Comparison of ENCODE assay signal across 14 mouse cellular contexts in genomic region chr1:172271765-172272164, GRCm38 (mm10). TPM values are rescaled to one million over a fixed set of nuclear protein-coding genes. Genes with fewer than 3 reads are reported as not detected.
A peak's percentile ranks its signal among the peaks of the same experiment; 100 is the strongest.
DNase-seq lines count a peak whose midpoint lies in the region; ATAC-seq and TF ChIP-seq lines count a peak whose summit lies in the region.
"Had no signal": no experiment of that assay in that cellular context is flagged by ENCODE, and none has a peak within 500 bp of the region (broad histone marks: within the 10 kb centered on the region; RNA-seq: fewer than 3 reads in every experiment).

No protein-coding gene starts in this region.

- H3K4me2 ChIP-seq in kidney, embryonic 14.5 days (replicated peaks; ENCODE audit: low read depth, low read length): no peak overlapping the region
- H3K4me2 ChIP-seq in kidney, embryonic 15.5 days: no peak overlapping the region
- no peak overlapping the region for H3K4me2 ChIP-seq in forebrain, embryonic 16.5 days (ENCODE audit: low read length)
- no peak overlapping the region for H3K4me2 ChIP-seq in midbrain, embryonic 13.5 days (replicated peaks)
- H3K4me2 ChIP-seq: liver, embryonic 15.5 days had no signal

- H3K27ac ChIP-seq in kidney, embryonic 14.5 days (ENCODE audit: low read depth, low read length): no peak overlapping the region
- H3K27ac ChIP-seq in kidney, embryonic 15.5 days: no peak overlapping the region
- H3K27ac ChIP-seq in cortical plate, adult 2 months (ENCODE audit: insufficient read depth, low read length): no peak overlapping the region
- H3K27ac ChIP-seq in forebrain, embryonic 16.5 days (ENCODE audit: low read length): no peak overlapping the region
- peak overlapping the region; percentile 32; the same call in 1 of the 2 replicates for H3K27ac ChIP-seq in midbrain, embryonic 13.5 days
- H3K27ac ChIP-seq: liver, embryonic 15.5 days had no signal

- H3K9me3 ChIP-seq in kidney, embryonic 14.5 days (ENCODE audit: control insufficient read depth, low read length): no peaks in the 10 kb centered on the region
- H3K9me3 ChIP-seq in kidney, embryonic 15.5 days (replicated peaks): no peaks in the 10 kb centered on the region
- no peaks in the 10 kb centered on the region for H3K9me3 ChIP-seq in forebrain, embryonic 16.5 days (ENCODE audit: control insufficient read depth, low read length)
- H3K9me3 ChIP-seq in midbrain, embryonic 13.5 days: no peaks in the 10 kb centered on the region
- H3K9me3 ChIP-seq: liver, embryonic 15.5 days; megakaryocyte, embryonic 14.5 days had no signal

- no peak overlapping the region for H3K9ac ChIP-seq in kidney, embryonic 14.5 days (ENCODE audit: low read depth, low read length)
- H3K9ac ChIP-seq in kidney, embryonic 15.5 days: no peak overlapping the region
- H3K9ac ChIP-seq in forebrain, embryonic 16.5 days (replicated peaks; ENCODE audit: low read depth, low read length): no peak overlapping the region
- no peak overlapping the region for H3K9ac ChIP-seq in midbrain, embryonic 13.5 days (replicated peaks)
- H3K9ac ChIP-seq: liver, embryonic 15.5 days had no signal

- TF ChIP-seq CTCF in cortical plate, adult 2 months (IDR thresholded peaks at IDR 0.05; ENCODE audit: extremely low read depth, insufficient read depth, low read length): no peak

- H3K27me3 ChIP-seq in kidney, embryonic 14.5 days (ENCODE audit: control insufficient read depth, insufficient read depth, low read length): no peaks in the 10 kb centered on the region
- H3K27me3 ChIP-seq in kidney, embryonic 15.5 days: no peaks in the 10 kb centered on the region
- no peaks in the 10 kb centered on the region for H3K27me3 ChIP-seq in forebrain, embryonic 16.5 days (replicated peaks; ENCODE audit: control insufficient read depth, insufficient read depth, low read length)
- H3K27me3 ChIP-seq in midbrain, embryonic 13.5 days: peaks cover 4% of the 10 kb centered on the region; the same call in 1 of the 2 replicates
- H3K27me3 ChIP-seq: liver, embryonic 15.5 days had no signal

- TF ChIP-seq POLR2A in cortical plate, adult 2 months (IDR thresholded peaks at IDR 0.05; ENCODE audit: extremely low read depth, insufficient read depth, low read length): peak; percentile 60

- intact Hi-C loops in heart, postnatal 10 days (cut with DNase I): no loop called here

- peak; percentile 43; the same call in 1 of the 2 replicates for ATAC-seq in kidney, embryonic 14.5 days (ENCODE audit: low FRiP score, low TSS enrichment)
- no peak for ATAC-seq in kidney, embryonic 15.5 days (replicated peaks; ENCODE audit: low FRiP score)
- ATAC-seq in forebrain, embryonic 16.5 days: peak; percentile 90
- peak; percentile 91 for ATAC-seq in midbrain, embryonic 13.5 days
- no peak for ATAC-seq in activated CD4-positive, CD25-positive, alpha-beta regulatory T cell, adult 4 months
- ATAC-seq: CD4-positive, CD25-positive, alpha-beta regulatory T cell, adult 4 months had no signal

- 64% methylated on average over 10 of the region's 10 CpGs for WGBS in kidney, embryonic 14.5 days
- 65% methylated on average over 10 of the region's 10 CpGs for WGBS in kidney, embryonic 15.5 days
- 27% methylated on average over 10 of the region's 10 CpGs for WGBS in forebrain, embryonic 16.5 days
- WGBS in midbrain, embryonic 13.5 days: 29% methylated on average over 10 of the region's 10 CpGs

- no peaks in the 10 kb centered on the region for H3K4me1 ChIP-seq in kidney, embryonic 14.5 days (ENCODE audit: control insufficient read depth, insufficient read depth, low read length)
- peaks cover 6% of the 10 kb centered on the region; the same call in 1 of the 2 replicates for H3K4me1 ChIP-seq in kidney, embryonic 15.5 days
- H3K4me1 ChIP-seq in cortical plate, adult 2 months (ENCODE audit: control insufficient read depth, insufficient read depth, low read length): 0 out of 2 replicates have a peak, but pooled peaks cover 2% of the 10 kb centered on the region
- peaks cover 6% of the 10 kb centered on the region; the same call in 1 of the 2 replicates for H3K4me1 ChIP-seq in forebrain, embryonic 16.5 days (replicated peaks; ENCODE audit: control insufficient read depth, insufficient read depth, low read length)
- peaks cover 12% of the 10 kb centered on the region for H3K4me1 ChIP-seq in midbrain, embryonic 13.5 days (replicated peaks)
- H3K4me1 ChIP-seq: liver, embryonic 15.5 days had no signal

- DNase-seq in heart, postnatal 10 days: no peak
- no peak for DNase-seq in kidney, postnatal 14 days
- DNase-seq: cerebellum, postnatal 14 days; kidney, adult 11 months had no signal

- H3K4me3 ChIP-seq in kidney, embryonic 14.5 days (ENCODE audit: low read length): no peak overlapping the region
- H3K4me3 ChIP-seq in kidney, embryonic 15.5 days (replicated peaks): no peak overlapping the region
- no peak overlapping the region for H3K4me3 ChIP-seq in cortical plate, adult 2 months (ENCODE audit: insufficient read depth, low read length)
- H3K4me3 ChIP-seq in forebrain, embryonic 16.5 days (replicated peaks; ENCODE audit: low read length): no peak overlapping the region
- no peak overlapping the region for H3K4me3 ChIP-seq in midbrain, embryonic 13.5 days (replicated peaks)
- H3K4me3 ChIP-seq: liver, embryonic 15.5 days; megakaryocyte, embryonic 14.5 days had no signal

- no peaks in the 10 kb centered on the region for H3K36me3 ChIP-seq in kidney, embryonic 14.5 days (ENCODE audit: control insufficient read depth, insufficient read depth, low read length)
- no peaks in the 10 kb centered on the region for H3K36me3 ChIP-seq in kidney, embryonic 15.5 days
- H3K36me3 ChIP-seq in forebrain, embryonic 16.5 days (ENCODE audit: control insufficient read depth, insufficient read depth): no peaks in the 10 kb centered on the region
- no peaks in the 10 kb centered on the region for H3K36me3 ChIP-seq in midbrain, embryonic 13.5 days
- H3K36me3 ChIP-seq: liver, embryonic 15.5 days had no signal

RNA-seq across cellular contexts. Expression of gene Igsf8, which starts 10.3 kb away (rescaled TPM):
- 39.5 and 53.1 TPM in 2 replicates for polyA plus RNA-seq in kidney, embryonic 14.5 days (2014; fragmentation: Nextera tagmentation; extraction: Ambion mirVana)
- polyA plus RNA-seq in kidney, embryonic 15.5 days (2015; fragmentation: Nextera tagmentation; extraction: Ambion mirVana): 48.9 and 54.4 TPM in 2 replicates
- polyA plus RNA-seq in cortical plate, adult 2 months (2012; rRNA removed): 318 and 326 TPM in 2 replicates
- 136 and 152 TPM in 2 replicates for polyA plus RNA-seq in forebrain, embryonic 16.5 days (2015; fragmentation: Nextera tagmentation; extraction: Ambion mirVana)
- polyA plus RNA-seq in midbrain, embryonic 13.5 days (2015; fragmentation: Nextera tagmentation; extraction: Ambion mirVana): 90.3 and 112 TPM in 2 replicates
- total RNA-seq in heart, postnatal 10 days (2021): 10 to 100 TPM; 13.6 to 17.1 TPM
- 1 to 10 TPM; 3.4 to 3.8 TPM for polyA plus RNA-seq in activated CD4-positive, CD25-positive, alpha-beta regulatory T cell, adult 4 months (2017; shearing (Covaris generic))

RNA-seq across cellular contexts. Expression of gene Atp1a4, which starts 13.6 kb away (rescaled TPM):
- polyA plus RNA-seq in kidney, embryonic 14.5 days (2014; fragmentation: Nextera tagmentation; extraction: Ambion mirVana): not detected in 2 replicates
- polyA plus RNA-seq in kidney, embryonic 15.5 days (2015; fragmentation: Nextera tagmentation; extraction: Ambion mirVana): 0.05 TPM in 1 of 2 replicates, not detected in the other
- polyA plus RNA-seq in cortical plate, adult 2 months (2012; rRNA removed): not detected in 2 replicates
- polyA plus RNA-seq in forebrain, embryonic 16.5 days (2015; fragmentation: Nextera tagmentation; extraction: Ambion mirVana): 0.11 TPM in 1 of 2 replicates, not detected in the other
- not detected in 2 replicates for polyA plus RNA-seq in midbrain, embryonic 13.5 days (2015; fragmentation: Nextera tagmentation; extraction: Ambion mirVana)
- total RNA-seq in heart, postnatal 10 days (2021): not detected
- polyA plus RNA-seq in activated CD4-positive, CD25-positive, alpha-beta regulatory T cell, adult 4 months (2017; shearing (Covaris generic)): not detected
- total RNA-seq: layer of hippocampus, postnatal 10 days had no signal
- polyA plus RNA-seq: CD4-positive, CD25-positive, alpha-beta regulatory T cell, adult 4 months had no signal

RNA-seq across cellular contexts. Expression of gene Atp1a2, which starts 26.1 kb away (rescaled TPM):
- 0.66 and 0.96 TPM in 2 replicates for polyA plus RNA-seq in kidney, embryonic 14.5 days (2014; fragmentation: Nextera tagmentation; extraction: Ambion mirVana)
- polyA plus RNA-seq in kidney, embryonic 15.5 days (2015; fragmentation: Nextera tagmentation; extraction: Ambion mirVana): 2.2 and 2.9 TPM in 2 replicates
- 534 and 567 TPM in 2 replicates for polyA plus RNA-seq in cortical plate, adult 2 months (2012; rRNA removed)
- polyA plus RNA-seq in forebrain, embryonic 16.5 days (2015; fragmentation: Nextera tagmentation; extraction: Ambion mirVana): 42.4 and 47.1 TPM in 2 replicates
- polyA plus RNA-seq in midbrain, embryonic 13.5 days (2015; fragmentation: Nextera tagmentation; extraction: Ambion mirVana): 25.3 and 25.8 TPM in 2 replicates
- 100 to 1,000 TPM; 228 to 235 TPM for total RNA-seq in heart, postnatal 10 days (2021)
- under 1 TPM; 0.08 to 0.12 TPM for polyA plus RNA-seq in activated CD4-positive, CD25-positive, alpha-beta regulatory T cell, adult 4 months (2017; shearing (Covaris generic))

RNA-seq across cellular contexts. Expression of gene Casq1, which starts 52.1 kb away (rescaled TPM):
- 2.8 and 3.5 TPM in 2 replicates for polyA plus RNA-seq in kidney, embryonic 14.5 days (2014; fragmentation: Nextera tagmentation; extraction: Ambion mirVana)
- polyA plus RNA-seq in kidney, embryonic 15.5 days (2015; fragmentation: Nextera tagmentation; extraction: Ambion mirVana): 6.2 and 8.9 TPM in 2 replicates
- polyA plus RNA-seq in cortical plate, adult 2 months (2012; rRNA removed): 1.1 and 2.9 TPM in 2 replicates
- 4.7 and 7.2 TPM in 2 replicates for polyA plus RNA-seq in forebrain, embryonic 16.5 days (2015; fragmentation: Nextera tagmentation; extraction: Ambion mirVana)
- polyA plus RNA-seq in midbrain, embryonic 13.5 days (2015; fragmentation: Nextera tagmentation; extraction: Ambion mirVana): 1.3 and 1.8 TPM in 2 replicates
- 1 to 10 TPM; 6.6 to 9.1 TPM for total RNA-seq in heart, postnatal 10 days (2021)
- not detected for polyA plus RNA-seq in activated CD4-positive, CD25-positive, alpha-beta regulatory T cell, adult 4 months (2017; shearing (Covaris generic))
- polyA plus RNA-seq: CD4-positive, CD25-positive, alpha-beta regulatory T cell, adult 4 months had no signal

RNA-seq across cellular contexts. Expression of gene Kcnj9, which starts 57.4 kb away (rescaled TPM):
- polyA plus RNA-seq in kidney, embryonic 14.5 days (2014; fragmentation: Nextera tagmentation; extraction: Ambion mirVana): 0.20 TPM in 1 of 2 replicates, not detected in the other
- not detected in 2 replicates for polyA plus RNA-seq in kidney, embryonic 15.5 days (2015; fragmentation: Nextera tagmentation; extraction: Ambion mirVana)
- 169 and 180 TPM in 2 replicates for polyA plus RNA-seq in cortical plate, adult 2 months (2012; rRNA removed)
- polyA plus RNA-seq in forebrain, embryonic 16.5 days (2015; fragmentation: Nextera tagmentation; extraction: Ambion mirVana): 2.6 and 4.2 TPM in 2 replicates
- polyA plus RNA-seq in midbrain, embryonic 13.5 days (2015; fragmentation: Nextera tagmentation; extraction: Ambion mirVana): 3.6 and 3.9 TPM in 2 replicates
- not detected for total RNA-seq in heart, postnatal 10 days (2021)
- under 1 TPM in 1 of 2 experiments, not detected in 1; 0.08 TPM for polyA plus RNA-seq in activated CD4-positive, CD25-positive, alpha-beta regulatory T cell, adult 4 months (2017; shearing (Covaris generic))
- polyA plus RNA-seq: CD4-positive, CD25-positive, alpha-beta regulatory T cell, adult 4 months; liver, embryonic 15.5 days had no signal

Comparison
In these comparisons a context has a peak if more than half of its experiments do, and no peak if none do; other contexts are left out.
1. ATAC-seq: peak in kidney, embryonic 14.5 days (single experiment), forebrain, embryonic 16.5 days (single experiment) and midbrain, embryonic 13.5 days (single experiment); none in kidney, embryonic 15.5 days (single experiment) and activated CD4-positive, CD25-positive, alpha-beta regulatory T cell, adult 4 months (single experiment).
2. RNA of gene Atp1a2, which starts 26.1 kb away (polyA plus RNA-seq): 534 to 567 TPM in cortical plate, adult 2 months; 42.4 to 47.1 TPM in forebrain, embryonic 16.5 days, 25.3 to 25.8 TPM in midbrain, embryonic 13.5 days, 2.2 to 2.9 TPM in kidney, embryonic 15.5 days, 0.66 to 0.96 TPM in kidney, embryonic 14.5 days and 0.08 to 0.12 TPM in activated CD4-positive, CD25-positive, alpha-beta regulatory T cell, adult 4 months; every median in the first group is over 10 times any median in the second.